Mouse (Mus musculus): ENCODE results near the gene P2rx4. TPM values are rescaled to one million over a fixed set of nuclear protein-coding genes. Genes with fewer than 3 reads are reported as not detected.

P2rx4 gene
- total RNA-seq, 1 experiment from 2014 or later: 33.2 TPM

DNA sequence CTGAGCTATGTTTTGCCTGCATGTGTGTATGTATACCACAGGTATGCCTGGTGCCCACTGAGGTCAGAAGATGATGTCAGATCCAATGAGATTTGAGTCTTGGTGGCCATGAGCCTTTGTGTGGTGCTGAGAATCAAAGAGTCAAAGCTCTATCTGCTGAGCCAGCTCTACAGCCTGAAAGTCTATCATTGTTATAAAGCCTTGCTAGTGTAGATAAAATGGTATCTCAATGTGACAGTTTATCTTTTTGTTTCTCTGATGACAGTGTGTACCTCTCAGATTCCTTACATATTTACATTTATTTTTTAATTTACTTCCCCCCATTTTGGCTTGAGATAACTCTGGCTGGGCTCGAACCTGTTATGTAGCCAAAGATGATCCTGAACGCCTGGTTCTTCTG, 3.8 kb upstream of the P2rx4 start:
- DNase-seq: no peak

DNA sequence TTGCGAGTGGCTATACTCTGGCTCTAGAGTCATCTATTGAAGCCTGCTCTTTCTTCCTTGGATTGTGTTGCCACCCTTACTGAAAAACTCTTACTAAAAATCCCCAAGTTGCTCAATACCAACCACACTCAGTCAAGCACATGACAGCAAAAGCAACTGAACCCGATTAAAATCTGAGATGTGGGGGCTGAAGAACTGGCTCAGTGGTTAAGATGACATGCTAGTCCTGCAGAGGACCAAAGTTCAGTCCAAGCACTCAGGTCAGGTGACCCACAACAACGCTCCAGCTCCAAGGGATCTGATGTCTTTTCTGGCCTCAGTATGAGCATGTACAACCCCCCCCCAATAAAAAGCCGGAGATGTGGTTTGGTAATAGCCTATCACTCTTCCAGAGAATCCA, 2.8 kb upstream of the P2rx4 start:
- no peak for DNase-seq

DNA sequence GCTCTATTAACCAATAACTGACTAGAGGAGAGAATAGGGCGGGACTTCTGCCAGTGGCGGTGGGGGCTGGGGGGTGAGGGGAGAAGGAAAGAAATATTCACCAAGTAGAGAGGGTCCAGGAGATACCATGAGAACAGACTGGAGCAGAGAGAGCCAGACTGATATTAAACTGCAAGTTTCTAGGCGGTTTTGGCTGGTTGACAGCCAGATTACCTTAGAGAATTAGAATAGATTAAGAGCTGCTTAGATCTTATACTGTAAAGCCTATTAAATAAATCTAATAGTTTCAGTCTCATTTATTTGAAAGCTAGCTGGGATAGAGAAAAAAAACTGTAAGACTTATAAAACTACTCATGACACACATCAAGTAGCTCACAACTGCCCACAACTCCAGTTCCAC, 2.2 kb upstream of the P2rx4 start:
- no peak for DNase-seq

- no peak for DNase-seq
These were observed 448 bp upstream of the P2rx4 start for GRCm38 (mm10) chr5:122706917-122707275.

- no peak for DNase-seq
These were observed 1.5 kb downstream of the P2rx4 start for GRCm38 (mm10) chr5:122708819-122709218.

- no peak for DNase-seq
These were observed 8.4 kb downstream of the P2rx4 start for GRCm38 (mm10) chr5:122715723-122716122.

DNA sequence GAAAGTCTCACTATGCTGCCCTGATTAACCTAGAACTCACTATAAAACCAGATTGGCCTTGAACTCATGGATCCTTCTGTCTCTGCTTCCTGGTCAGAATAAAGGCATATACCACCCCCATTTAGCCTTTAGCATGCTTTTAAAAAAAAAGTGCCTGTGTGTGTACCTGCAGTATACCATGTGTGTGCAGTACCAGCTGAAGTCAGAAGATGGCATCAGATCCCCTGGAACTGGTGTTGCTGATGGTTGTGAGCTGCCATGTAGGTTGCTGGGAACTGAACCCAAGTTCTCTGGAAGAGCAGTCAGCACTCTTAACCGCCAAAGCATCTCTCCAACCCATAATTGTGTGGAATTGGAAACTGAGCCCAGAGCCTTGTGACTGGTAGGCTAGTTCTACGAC, 9.4 kb downstream of the P2rx4 start:
- DNase-seq: no peak

GRCm38 (mm10) chr5:122718400-122718799, 11.1 kb downstream of the P2rx4 start:
- no peak for DNase-seq

DNA sequence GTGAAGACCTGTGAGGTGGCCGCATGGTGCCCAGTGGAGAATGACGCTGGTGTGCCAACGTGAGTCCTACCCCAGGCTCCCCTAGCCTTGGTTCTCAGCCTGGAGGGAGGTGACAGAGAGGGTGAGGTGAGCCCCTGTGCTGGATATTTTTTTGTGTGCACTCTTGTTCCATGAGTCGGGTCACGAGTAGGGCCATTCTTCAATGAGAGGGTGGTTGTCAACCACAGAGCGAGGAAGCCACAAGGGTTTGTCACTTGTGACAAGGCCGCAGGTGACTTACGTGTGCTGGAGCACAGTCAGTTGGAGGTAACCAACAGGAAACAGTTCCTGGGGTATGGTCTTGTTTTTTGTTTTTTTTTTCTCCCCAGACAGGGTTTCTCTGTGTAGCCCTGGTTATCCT, 11.8 kb downstream of the P2rx4 start:
- no peak for DNase-seq

DNA sequence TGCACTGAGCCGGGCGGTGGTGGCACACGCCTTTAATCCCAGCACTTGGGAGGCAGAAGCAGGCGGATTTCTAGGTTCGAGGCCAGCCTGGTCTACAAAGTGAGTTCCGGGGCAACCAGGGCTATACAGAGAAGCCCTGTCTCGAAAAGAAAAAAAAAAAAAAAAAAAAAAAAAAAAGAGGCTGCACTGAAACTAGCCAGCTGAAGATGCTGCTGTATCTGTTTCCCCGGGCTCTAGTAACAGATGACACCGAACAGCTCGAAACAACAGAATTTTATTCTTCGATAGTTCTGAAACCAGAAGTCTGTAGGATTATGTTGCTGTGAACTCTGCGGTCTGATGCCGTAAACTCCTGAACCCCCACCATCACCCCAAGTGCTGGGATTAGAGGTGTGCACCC, 18.1 kb downstream of the P2rx4 start:
- DNase-seq: no peak

- DNase-seq: peak; percentile 77
These were observed 18.7 kb downstream of the P2rx4 start for GRCm38 (mm10) chr5:122726068-122726467.

GRCm38 (mm10) chr5:122726595-122726994, 19.3 kb downstream of the P2rx4 start:
- DNase-seq: no peak

DNA sequence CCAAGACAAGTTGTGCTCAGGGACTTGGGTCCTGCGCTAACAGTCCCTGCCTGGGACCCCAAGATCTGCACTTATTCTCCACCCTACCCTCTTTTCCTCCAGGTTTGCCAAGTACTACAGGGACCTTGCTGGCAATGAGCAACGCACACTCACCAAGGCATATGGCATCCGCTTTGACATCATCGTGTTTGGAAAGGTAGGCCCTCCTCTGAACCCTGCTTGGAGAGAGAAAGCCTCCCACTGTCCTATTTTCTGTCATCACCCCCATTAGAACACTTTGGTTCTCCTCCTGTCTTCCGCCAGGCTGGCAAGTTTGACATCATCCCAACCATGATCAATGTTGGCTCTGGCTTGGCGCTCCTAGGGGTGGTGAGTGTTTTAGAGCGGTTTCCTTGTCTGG, 19.8 kb downstream of the P2rx4 start:
- no peak for DNase-seq

GRCm38 (mm10) chr5:122730776-122731175, 23.4 kb downstream of the P2rx4 start:
- DNase-seq: no peak

GRCm38 (mm10) chr5:122731321-122731720, 24.0 kb downstream of the P2rx4 start:
- DNase-seq: peak; percentile 79

DNA sequence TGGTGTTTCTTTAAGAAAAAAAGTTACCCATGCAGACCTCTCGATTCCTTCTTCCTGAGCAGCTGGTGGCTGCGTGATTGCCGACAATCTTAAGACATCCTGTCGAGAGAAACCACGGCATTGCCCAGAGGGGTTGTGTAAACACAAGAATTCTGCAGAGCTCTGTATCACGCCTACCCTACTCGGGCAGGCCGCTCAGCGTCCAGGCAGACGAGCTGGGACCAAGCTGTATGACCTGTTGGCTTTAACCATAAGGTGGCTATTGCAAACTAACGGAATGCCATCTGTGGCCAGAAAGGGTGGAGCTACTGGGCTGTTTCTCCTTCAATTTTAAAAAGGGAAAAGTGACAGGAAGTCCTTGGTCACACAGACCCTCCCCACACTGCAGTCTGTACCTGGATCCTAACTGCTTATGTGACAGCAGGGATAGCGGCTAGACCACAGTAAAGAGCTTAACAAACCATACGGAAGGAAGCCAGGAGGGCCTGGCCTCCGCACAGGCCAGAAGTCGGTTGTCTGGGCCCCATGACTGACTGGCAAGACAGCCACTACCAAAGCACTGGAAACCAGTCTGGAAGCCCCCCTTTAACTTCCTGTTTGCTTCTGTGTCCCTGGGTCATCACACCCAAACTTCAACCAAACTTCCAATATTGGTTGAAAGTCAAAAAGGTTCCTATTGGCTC, 24.8 kb downstream of the P2rx4 start:
- DNase-seq: peak; percentile 43

DNA sequence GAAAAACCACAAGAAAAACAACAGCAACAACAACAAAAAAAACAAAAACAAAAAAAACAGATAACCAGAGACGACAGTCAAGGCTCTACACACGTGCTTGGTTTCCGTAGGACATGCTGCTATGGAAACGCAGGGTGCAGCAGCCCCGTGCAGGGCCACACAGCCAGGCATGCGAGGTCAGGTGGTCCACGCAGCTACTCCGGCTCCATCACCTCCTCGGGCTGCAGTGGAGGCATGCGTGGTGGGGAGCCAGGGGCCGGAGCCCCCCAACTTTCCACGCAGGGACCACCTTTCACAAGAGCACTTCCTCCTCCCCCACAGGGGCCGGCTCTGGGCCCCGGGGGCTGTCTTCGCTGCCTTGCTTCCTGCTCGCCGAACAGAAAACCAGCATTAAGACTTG, 26.5 kb downstream of the P2rx4 start:
- DNase-seq: no peak

- DNase-seq: no peak
These were observed 28.5 kb downstream of the P2rx4 start for GRCm38 (mm10) chr5:122735853-122736252.

DNA sequence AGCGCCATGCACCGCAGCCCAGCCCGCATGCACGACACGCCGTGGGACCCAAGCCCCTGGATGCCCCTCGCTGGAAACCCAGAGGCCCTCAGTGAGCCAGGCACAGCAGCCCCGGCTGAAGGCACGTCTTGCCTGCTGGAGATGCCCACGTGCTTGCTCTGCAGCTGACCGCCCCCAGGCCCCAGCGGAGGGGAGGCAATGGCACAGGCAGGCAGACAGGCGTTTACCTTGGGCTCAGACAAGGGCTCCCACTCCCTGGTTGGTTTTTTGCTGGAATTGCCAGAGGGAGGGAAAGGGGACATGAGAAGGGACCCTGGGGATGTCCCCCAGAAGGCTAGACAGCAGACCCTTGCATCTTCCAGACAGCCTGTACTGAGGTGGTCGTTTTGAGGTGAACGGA, 29.4 kb downstream of the P2rx4 start:
- no peak for DNase-seq

DNA sequence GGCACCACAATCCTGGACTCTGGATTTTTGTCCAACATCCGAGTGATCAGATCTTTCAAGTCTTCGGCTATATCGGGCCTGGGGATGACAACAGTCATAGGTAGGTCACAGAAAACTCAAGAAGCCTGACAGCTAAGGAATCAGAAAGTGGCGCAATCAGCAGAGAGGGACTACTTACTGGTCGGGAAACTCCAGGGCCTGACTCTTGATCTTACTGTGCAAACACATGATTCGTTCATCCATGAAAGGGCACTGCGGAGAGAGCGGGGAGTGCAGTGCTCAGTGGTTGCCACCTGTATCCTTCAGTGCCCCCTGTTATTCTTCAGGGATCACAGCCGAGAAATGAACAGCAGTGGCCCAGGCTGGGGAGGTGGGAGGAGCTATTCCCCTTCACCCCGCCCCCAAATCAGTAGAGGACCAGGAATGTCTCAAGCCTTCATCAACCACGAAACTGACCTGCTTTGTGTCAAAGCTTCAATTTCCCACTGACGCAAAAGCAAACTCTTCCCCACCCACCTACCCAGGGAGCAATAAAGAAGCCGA, 36.6 kb downstream of the P2rx4 start:
- no peak for DNase-seq

DNA sequence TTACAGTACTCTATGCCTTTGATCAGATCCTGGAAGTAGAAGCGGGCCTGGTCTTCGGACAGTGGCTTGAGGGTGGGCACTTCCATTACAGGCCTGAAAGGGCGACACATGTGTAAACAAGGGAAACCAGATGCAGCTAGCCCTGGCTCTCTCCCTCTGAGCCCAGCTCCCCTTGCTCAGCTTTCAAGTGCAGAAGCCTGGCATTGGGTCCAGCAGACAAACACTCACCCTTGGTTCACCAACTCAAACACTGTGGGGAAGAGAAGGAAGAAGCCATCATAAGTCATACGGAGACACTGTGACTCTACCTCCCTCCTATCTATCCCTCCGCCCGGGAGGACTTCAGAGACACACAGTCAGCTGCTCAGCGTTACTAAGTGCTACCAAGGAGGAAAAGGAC, 40.6 kb downstream of the P2rx4 start:
- no peak for DNase-seq

DNA sequence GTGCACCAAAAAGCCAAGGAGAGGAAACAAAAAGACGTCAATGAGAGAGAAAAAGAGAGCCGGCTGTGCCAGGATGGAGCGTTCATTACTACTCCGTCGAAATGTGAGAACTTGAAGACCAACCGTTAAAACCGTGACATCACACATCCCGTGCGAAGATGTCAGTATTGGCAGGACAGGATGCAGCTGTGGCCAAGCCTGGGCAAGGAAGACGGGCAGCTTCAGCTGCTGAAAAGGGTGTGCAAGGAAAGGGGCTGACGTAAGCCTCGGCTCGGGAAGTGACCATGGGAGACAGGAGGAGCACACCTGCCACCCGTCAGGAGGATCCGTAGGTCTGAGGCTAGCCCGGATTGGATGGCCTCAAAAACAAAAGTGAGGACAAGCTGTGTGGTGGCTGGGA, 47.1 kb downstream of the P2rx4 start:
- DNase-seq: no peak

DNA sequence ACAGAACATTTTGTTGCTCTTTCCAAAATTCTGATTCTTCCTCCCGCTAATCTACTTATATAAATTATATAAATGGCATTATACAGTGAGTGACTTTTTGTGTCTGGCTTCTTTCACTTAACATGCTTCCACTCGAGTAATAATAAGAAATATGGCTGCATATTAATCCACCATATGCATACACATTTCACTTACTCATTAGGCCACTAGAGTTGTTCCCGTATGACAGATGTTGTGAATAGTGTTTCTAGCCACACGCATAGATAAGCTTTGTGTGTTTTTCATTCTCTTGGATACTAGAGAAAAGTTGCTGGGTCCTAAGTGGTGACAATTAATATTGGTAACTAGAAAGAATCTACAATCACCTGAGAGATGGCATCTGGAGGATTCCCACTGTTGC, 48.3 kb downstream of the P2rx4 start:
- DNase-seq: no peak

- no peak for DNase-seq
These were observed 48.8 kb downstream of the P2rx4 start for GRCm38 (mm10) chr5:122756144-122756543.

GRCm38 (mm10) chr5:122756680-122757079, 49.3 kb downstream of the P2rx4 start:
- DNase-seq: peak; percentile 92
